Mouse (Mus musculus) lung, adult 2 months (tissue): ENCODE measurements around the gene Adamtsl1.

Source experiments
- CTCF ChIP-seq: fragments of 200-500 bp; IDR thresholded peaks from 2 replicates; pipeline ENCODE4 v1.5.1; 2011; ENCODE audit warnings: mild to moderate bottlenecking, low read length, control low read depth; ENCODE audit not compliant: insufficient read depth
- POLR2A ChIP-seq: fragments of 200-500 bp; IDR thresholded peaks from 2 replicates; pipeline ENCODE4 v1.6.1; 2011; ENCODE audit warnings: low read depth, mild to moderate bottlenecking, control low read depth, low read length, borderline replicate concordance; ENCODE audit errors: extremely low read depth

DNA sequence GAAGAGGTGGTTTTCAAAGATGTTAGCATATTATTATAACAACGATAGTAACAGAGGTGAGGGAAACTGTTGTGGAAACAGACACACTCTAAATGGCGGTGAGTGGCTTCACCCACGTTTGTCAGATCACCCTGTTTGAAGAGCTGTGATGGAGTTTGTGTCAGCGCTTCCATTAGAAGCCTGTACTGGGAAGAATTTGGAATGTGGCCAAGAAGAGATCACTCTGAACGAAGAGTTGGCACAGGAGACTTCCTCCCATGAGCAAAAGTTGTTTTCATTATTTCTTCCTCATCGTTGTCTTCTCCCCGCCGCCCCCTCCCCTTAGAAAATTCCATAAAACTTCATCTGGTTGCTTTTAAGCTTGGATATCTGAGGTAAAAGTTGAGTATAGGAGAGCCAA, 340.5 kb downstream of the Adamtsl1 start:
- no peak for TF ChIP-seq POLR2A
- TF ChIP-seq CTCF: no peak
